Mouse (Mus musculus): Measurements from ENCODE around the gene Glis3.

Glis3 gene

DNA sequence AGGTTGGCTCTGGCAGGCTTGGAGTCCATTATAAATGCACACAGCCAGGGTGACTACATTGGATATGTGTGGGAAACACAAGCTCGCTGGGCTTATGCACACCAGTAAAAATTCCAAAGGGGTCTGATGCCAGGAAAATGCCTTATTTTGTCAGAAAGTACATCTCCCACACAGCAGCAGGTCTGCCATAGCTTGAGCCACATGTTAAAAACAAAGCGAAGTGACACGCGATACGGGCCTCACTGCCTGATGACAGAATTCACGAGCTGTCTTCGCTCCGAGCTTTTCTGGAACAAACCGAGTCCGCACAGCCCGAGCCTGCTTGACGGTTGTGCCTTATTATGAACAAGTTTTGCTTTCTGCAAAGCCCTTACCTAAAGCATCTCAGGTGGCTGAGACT is 102.9 kb downstream of the Glis3 start:
- TF ChIP-seq GATA4 (IDR thresholded peaks at IDR 0.05; ENCODE audit: insufficient replicate concordance, low read length) = no peak

DNA sequence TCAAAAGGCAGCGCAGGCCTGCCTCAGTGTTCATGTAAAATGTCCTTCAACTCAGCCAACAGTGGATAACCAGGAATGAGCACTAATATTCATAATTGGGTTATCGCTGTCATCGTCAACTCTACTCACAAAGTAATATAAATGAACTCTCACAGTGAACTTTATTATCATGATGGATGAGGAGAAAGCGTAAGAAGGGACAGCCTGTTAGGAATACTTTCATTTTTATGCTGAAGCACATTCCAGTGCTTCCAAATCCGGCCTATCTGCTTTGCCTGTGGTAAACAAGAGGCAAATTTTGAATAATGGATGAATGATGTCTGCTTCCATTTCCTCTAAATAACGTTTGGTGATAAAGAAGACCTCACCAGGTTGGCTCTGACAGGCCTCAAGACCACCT is 103.3 kb downstream of the Glis3 start:
- TF ChIP-seq GATA4 (IDR thresholded peaks at IDR 0.05; ENCODE audit: insufficient replicate concordance, low read length) = no peak

DNA sequence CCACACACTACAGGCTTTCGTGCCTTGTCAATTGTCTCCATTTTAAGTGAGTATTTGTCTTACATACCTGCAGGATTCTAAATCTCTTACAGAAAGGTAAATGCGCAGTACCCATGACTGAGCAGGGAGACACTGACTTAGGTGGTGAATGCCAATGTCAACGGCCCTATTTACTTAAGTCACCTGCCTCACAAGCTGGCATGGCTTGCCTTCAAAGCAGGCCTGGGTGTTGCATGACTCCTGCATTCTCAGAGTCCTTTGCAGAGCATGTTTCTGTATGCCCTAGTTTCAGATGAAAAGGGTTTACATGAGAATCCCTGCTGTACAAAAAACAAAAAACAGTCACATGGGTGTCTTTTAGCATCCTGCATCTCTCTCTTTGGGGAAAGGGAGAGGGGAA is 106.2 kb downstream of the Glis3 start:
- no peak for TF ChIP-seq GATA4 (IDR thresholded peaks at IDR 0.05; ENCODE audit: insufficient replicate concordance, low read length)

DNA sequence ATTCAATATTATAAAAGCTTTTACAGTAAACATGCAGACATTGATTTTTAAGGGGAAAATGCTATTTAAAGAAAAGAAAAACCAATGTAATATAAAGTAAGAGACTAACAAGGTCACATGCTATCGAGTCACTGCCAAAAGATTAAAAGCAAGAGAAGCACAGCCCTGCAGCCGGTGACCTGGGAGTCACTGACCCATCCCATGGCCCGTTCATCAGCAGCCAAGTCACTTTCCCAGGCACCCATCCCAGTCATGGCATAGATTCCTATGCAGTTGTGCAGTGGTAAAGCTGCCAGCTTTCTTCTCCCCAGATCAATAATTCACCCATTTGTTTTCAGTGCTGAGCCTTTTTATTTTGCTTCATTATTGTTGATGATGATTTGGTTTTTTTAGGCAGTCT is 110.0 kb downstream of the Glis3 start:
- TF ChIP-seq GATA4 (IDR thresholded peaks at IDR 0.05; ENCODE audit: insufficient replicate concordance, low read length) = peak; percentile 47; the same call in 1 of the 2 replicates

DNA sequence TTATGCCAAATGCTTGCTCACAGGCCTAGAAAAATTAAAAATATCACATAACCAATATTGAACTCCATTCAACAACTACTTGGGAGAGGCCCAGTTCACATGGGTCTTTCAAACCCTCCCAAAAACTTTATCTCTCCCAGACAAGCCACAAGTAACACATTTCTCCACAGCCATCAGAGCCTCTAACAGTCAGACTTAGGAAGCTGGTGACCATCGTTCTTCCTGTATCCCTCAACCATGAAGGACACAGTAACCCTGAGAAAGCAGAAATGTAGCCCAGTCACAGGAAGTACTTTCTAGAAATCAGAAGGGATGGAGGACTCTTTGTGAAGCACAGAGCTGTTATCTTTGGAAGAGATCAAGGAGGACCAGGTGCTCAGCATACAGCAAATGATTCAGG is 112.8 kb downstream of the Glis3 start:
- TF ChIP-seq GATA4 (IDR thresholded peaks at IDR 0.05; ENCODE audit: insufficient replicate concordance, low read length) = no peak

DNA sequence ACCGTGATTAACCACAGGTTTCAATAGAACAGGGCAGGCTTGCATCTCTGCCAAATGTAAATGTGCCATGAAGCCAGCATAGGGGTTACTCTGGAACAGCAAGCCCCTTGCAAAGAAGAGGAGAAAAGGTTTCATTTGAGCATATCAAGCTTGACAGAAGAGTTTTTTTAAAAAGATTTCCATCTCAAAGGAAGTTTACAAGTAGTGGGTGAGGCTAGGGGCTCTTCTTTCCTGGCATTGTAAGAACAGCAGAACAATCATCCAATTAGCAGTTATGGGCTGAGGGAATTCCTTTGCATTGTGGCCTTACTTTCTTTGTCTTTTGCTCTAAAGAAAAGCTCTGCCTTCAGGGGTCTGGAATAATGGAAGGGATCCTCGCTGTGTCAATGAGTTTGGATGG is 113.3 kb downstream of the Glis3 start:
- TF ChIP-seq GATA4 (IDR thresholded peaks at IDR 0.05; ENCODE audit: insufficient replicate concordance, low read length) = no peak

DNA sequence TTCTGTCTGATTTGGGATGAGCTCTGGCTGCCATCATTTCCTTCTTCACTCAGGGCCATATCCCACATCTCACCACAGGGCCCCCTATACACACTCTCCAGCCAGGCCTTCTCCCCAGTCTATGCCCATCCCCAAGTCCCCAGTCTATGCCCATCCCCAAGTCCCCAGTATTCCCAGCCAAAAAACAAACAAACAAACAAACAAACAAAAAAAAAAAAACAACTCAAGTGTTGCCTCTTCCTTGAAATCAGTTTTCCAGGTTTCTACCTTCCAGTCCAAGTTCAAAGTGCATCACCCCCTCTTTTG is 118.2 kb downstream of the Glis3 start:
- no peak for TF ChIP-seq GATA4 (IDR thresholded peaks at IDR 0.05; ENCODE audit: insufficient replicate concordance, low read length)

DNA sequence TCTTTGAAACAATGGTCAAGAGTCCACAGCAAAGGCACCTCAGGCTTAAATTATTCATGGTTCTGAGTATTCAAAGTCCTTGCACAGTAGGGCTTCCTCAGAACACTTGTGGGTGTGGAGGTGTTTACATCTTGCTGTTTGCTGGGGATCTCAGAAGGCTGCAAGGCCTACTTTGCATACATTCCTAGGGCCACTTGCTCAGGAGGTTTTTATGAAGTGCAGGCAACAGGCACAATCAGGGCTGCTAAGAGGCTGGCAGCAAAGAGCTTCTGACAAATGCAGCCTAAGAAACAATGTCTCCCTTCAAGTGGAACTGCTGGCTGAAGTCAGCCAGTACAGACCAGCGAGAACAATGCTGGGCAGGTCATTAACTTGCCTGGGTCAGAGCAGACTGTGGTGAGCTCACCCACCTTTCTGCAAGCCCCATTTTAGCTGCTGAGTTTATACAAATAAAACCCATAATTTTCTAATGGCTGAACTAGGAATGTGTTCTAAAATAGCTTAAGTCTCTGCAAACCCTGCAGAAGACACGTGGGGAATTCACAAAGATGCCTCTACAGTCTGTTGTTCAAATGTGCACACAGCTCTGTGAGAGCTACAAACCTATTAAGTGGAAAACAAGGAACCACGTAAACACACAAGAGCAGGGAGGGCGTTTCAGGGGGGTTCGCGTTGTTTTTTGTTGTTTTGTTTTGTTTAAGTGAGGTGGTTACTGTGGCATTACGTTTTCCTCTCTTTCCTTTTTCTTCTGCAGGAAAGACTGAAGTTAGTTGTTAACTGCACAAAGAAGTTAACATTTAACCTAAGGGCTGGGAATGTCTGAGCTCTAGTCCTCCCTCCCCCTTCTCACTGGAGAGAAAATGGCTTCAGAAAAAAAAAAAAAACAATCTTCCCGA is 118.8 kb downstream of the Glis3 start:
- TF ChIP-seq GATA4 (IDR thresholded peaks at IDR 0.05; ENCODE audit: insufficient replicate concordance, low read length) = no peak

DNA sequence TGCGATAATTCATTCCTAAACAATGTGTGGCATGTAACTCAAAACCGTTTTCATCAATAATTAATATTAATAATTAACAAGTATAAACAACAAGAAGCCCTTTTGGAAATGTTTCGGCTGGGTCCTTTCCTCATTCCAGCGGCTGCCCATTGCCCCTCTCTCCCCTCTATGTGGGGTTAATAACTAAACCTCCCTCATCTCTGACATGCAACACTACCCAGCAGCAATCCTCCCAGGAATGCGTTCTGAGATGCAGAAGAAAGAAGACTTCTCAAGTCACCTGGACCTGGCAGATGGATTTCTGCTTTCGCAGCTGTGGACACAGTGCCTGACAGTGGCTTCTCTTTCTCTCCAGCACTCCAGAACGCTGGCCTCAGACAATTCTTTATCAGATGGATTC is 120.0 kb downstream of the Glis3 start:
- no peak for TF ChIP-seq GATA4 (IDR thresholded peaks at IDR 0.05; ENCODE audit: insufficient replicate concordance, low read length)

DNA sequence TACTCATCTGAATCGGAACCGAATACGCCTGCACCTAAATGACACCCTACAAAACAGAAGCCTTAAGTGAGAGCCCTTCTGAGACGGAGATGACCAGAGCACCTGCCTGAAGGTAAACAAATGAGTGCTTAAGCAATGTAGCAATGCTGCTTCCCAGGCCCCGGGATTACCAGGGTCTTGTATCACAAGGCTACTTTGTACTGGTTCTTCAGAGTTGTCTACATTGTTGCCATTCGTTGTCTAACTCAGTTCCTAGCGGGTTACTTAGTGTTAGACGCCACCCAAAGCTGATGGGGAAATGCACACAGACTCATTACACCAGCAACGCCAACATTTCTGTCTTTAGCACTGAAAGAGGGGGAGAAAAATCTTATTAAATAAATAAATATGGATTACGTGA is 120.5 kb downstream of the Glis3 start:
- TF ChIP-seq GATA4 (IDR thresholded peaks at IDR 0.05; ENCODE audit: insufficient replicate concordance, low read length) = no peak

DNA sequence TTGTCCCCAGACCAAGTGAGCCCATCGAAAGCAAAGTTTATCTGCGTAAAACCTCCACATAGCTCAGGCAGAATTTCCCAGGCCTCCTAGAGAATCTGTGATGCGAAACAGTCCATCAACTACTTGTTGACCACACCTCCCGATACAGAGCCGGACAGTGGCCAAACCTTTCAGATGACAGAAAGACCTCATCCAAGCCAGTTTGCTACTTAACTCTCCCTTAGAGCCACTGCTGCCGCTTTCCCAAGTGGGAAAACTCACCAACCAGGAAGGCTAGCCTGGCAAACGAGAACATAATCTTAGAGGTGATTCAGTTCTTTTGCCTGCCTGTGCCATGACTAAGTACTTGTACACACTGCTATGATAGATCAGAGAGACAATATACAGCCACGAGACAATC is 121.2 kb downstream of the Glis3 start:
- no peak for TF ChIP-seq GATA4 (IDR thresholded peaks at IDR 0.05; ENCODE audit: insufficient replicate concordance, low read length)

DNA sequence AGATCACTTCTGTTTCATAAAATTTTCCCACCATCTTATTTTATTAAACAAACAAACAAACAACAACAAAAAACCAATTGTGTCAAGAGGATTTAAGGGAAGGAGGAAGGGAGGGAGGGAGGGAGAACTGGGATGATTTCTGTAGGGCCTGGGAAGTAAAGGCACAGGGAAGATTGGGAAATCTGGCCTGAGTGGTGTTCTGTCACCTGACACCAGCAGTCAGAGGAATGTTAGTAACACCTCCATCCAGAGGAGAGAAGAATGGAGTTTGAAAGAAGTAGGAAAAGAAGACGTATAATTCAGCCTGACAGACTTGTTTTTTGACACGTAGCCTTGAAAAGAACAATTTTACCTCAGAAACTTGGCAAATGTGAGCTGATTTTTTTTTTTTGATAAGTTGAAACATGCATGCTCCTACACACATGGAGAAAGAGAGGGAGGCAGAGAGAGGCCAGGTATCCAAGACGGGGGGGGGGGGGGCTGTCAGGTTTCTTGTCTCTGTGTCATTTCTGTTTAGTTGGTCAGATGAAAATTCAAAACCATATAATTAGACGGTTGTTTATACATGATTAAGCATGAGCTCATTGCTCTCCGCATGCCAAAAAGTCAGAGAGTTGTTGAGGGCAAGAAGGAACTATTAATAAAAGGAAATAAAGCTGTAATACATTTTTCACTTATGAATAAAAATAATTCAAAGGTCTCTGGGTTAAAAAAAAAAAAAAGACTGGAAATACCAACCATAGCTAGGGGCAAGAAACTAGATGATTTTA is 122.1 kb downstream of the Glis3 start:
- TF ChIP-seq GATA4 (IDR thresholded peaks at IDR 0.05; ENCODE audit: insufficient replicate concordance, low read length) = no peak

DNA sequence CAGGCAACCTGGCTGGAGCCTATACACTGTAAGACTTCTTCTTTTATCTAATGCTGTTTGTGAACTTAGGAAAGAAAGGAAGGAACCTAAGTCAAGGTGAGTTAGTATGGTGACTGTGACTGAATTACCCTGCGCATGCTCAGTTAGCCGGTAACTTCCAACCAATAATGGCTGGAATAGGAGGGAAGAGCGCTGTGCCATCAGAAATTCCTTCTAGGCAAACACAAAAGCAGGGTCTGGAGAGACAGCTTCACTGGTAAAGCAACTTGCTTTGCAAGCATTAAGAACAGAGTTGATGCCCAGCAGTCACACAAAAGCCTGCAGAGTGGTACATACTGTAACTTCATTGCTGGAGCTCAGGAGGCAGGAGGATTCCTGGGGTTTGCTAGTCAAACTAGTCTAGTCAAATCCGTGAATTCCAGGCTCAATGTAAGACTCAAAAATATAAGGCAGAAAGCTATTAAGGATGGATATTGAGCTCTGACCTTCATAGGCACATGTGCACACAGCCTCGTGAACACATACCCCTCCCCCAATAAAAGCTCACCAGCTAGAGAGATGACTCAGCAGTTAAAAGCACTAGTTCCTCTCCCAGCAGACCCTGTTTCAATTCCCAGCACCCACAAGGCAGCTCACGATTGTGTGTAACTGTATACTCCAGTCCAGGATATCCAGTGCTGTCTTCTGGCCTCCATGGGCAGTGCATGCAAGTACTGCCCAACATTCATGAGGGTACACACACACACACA is 124.5 kb downstream of the Glis3 start:
- no peak for TF ChIP-seq GATA4 (IDR thresholded peaks at IDR 0.05; ENCODE audit: insufficient replicate concordance, low read length)

DNA sequence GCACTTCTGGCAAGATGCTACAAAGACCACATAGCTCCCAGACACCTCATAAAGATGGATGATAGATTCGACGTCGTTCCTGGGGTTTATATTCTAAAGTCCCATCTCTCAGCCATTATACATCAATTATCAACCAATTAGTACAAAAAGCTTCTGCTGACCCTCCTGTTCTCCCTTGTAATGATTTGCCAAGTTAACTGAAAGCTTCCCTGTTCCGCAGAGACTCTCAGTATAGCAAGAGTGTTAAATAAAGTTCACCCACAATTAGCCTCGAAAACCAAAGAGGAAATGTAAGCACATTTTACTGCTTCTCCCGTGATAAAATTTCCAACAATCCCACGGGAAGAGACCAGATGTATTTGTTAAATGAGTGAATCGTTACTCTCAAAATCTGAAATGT is 129.3 kb downstream of the Glis3 start:
- TF ChIP-seq GATA4 (IDR thresholded peaks at IDR 0.05; ENCODE audit: insufficient replicate concordance, low read length) = no peak

DNA sequence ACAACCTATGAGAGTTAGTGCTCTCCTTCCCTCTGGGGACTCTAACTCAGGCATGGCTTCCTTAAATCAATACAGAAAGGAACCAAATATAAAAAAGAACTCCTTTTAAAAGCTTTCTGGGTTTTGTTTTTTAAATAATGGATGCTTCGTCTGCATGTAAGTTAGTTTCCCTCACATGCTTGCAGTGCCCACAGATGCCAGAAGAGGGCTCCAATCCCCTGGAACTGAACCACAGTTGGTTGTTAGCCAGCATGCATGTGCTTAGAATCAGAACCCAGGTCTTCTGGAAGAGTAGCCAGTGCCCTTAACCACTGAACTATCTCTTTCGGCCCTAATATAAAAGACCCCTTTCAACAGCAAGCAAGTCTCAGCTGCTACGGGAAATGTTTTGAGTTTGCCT is 132.9 kb downstream of the Glis3 start:
- no peak for TF ChIP-seq GATA4 (IDR thresholded peaks at IDR 0.05; ENCODE audit: insufficient replicate concordance, low read length)

DNA sequence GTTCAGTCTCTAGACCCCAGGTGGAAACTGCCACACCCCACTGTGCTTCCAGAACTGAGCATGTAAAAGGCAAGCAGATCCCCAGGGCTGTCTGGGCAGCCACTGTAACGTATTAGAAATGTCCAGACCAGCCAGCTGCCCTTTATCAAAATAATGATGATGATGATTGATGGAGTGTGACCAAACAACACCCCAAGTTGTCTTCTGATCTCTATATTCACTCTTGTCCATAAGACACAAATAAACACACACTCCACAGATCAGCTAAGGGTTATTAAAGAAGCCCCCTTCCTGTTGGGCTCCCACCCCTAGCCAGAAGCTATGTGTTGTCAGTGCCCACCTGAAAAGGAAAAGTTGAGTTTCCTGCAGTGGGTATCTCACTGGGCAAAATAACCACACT is 134.4 kb downstream of the Glis3 start:
- no peak for TF ChIP-seq GATA4 (IDR thresholded peaks at IDR 0.05; ENCODE audit: insufficient replicate concordance, low read length)

All from liver, adult (tissue).